Mouse (Mus musculus) megakaryocyte-erythroid progenitor cell, adult 5-6 weeks (primary cell): Measurements from ENCODE around the gene Drd2. TPM values are rescaled to one million over a fixed set of nuclear protein-coding genes. Genes with fewer than 3 reads are reported as not detected.

Experiments
- ATAC-seq: replicated peaks from 2 replicates; pipeline ENCODE4 v1.8.0; 2016; ENCODE audit warnings: mild to moderate bottlenecking, inconsistent platforms; ENCODE audit not compliant: severe bottlenecking, poor library complexity, low FRiP score, low TSS enrichment
- total RNA-seq, 2 experiments: library from RNA; stranded (forward) in 1 of 2; stranded (reverse) in 1 of 2; fragments of 200-1000, 215-1000 nt in 1 of 2; fragments of >200 nt in 1 of 2; fragmentation: Nextera tagmentation in 1 of 2; gene quantifications; 2 replicates each; pipeline ENCODE4 v1.2.3; 2014 to 2017

The Drd2 gene
- total RNA-seq (2014; fragmentation: Nextera tagmentation) (not detected in 2 replicates), total RNA-seq (2017) (not detected in 2 replicates)

GRCm38 (mm10) chr9:49340136-49341043, at the start of gene Drd2:
Drd2 (plus strand) TSS chr9:49340627.
- no peak for ATAC-seq

- ATAC-seq: no peak
Observed at GRCm38 (mm10) chr9:49295101-49295500, 45.3 kb upstream of the Drd2 start.

- no peak for ATAC-seq
Observed at GRCm38 (mm10) chr9:49307576-49307975, 32.9 kb upstream of the Drd2 start.

GRCm38 (mm10) chr9:49310821-49311220, 29.6 kb upstream of the Drd2 start:
- ATAC-seq: no peak

DNA sequence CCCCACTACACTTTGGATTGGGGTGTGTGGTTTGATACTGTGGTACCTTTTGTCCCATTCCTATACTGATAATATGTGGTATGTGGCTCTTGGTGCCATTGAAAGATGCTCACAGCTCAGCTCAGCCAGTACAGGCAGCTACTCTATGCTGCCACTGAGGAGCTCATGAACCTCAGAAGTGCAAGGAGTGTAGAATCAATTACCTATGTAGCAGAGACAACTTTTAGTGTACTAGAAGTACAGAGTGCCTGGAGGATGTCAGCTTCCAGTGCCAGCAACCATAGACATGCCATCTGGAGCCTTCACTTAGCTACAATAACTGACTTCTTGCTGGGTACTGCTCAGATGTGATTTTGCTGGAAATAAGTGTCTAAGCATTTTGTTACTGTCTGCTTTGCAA, 21.8 kb upstream of the Drd2 start:
- ATAC-seq: no peak

DNA sequence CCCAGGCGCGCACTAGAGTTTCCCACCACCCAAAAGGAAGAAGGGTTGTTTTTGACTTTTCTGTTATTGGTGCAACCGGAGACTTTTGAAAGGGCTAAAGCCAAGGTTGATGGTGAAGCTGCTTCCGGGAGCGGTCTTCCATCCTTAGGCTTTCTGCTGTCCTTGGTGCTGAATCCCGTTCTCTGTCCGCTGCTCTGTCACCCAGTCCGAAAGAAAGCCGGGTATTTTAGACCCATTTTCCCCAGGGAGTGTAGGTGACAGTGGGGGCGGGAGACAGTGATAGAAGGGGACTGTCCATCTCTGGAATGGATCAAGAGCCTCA, 578 bp downstream of the Drd2 start:
- peak; percentile 44; the same call in 1 of the 2 replicates for ATAC-seq

- no peak for ATAC-seq
Observed at GRCm38 (mm10) chr9:49365763-49366162, 25.3 kb downstream of the Drd2 start.

DNA sequence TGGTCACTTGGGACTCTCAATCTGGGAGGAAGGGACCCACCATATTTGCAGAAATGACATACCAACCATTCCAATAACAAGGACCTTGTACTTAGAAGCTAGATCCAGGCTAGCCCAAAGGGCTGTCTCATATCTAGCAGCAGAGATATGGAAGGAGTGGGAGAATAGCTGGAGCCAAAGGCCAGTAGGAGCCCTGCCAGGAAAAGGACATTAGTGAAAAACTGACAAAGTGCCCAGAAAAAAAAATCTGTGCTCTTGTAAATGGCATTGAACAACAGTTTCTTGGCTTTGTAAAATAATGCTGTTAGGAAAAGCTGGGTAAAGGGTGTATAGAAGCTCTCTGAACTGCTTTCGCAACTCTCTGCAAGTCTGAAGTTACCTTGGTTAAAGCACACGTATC, 33.5 kb downstream of the Drd2 start:
- ATAC-seq: no peak

- no peak for ATAC-seq
Observed at GRCm38 (mm10) chr9:49379962-49380361, 39.5 kb downstream of the Drd2 start.

DNA sequence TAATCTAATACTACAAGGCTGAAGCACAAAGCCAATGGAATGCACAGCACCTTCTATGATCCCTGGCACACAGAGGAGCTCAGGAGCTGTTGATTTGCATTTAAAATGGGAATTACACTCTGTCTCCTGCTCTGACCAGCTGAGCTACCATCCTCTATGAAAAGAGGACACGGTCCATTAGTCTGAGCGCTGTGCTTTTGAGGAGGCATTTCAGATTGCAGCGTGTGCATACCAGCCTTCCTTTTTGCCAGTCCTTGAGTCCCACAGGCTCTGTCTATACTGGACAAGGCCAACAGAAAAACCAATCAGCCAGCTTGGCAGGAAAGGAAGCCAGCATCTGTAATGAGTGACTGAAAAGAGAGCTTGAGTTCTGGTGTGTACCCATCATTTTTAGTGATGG, 43.6 kb downstream of the Drd2 start:
- ATAC-seq: no peak

GRCm38 (mm10) chr9:49384855-49385254, 44.4 kb downstream of the Drd2 start:
- ATAC-seq: no peak

- ATAC-seq: no peak
Observed at GRCm38 (mm10) chr9:49385301-49385700, 44.9 kb downstream of the Drd2 start.

DNA sequence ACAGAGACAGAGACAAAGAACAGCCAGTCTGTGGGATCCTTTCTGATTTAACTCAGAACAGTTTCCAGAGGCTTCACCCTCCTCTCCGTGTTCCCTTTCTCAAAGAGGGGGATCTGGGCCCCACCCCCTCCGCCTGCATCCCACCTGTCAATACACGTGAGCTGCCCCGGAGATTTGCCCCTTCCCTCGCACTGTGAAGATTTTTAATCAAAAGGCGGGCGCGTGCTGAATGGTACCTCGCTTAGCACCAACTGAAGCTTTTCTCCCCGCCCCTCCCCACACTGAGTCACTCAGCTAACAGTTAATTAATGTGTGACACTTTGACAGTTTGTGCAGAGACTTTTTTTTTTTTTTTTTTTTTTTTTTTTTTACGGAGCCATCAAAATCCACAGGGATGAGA, 45.7 kb downstream of the Drd2 start:
- no peak for ATAC-seq

GRCm38 (mm10) chr9:49392242-49392641, 51.8 kb downstream of the Drd2 start:
- ATAC-seq: no peak

GRCm38 (mm10) chr9:49396006-49396405, 55.6 kb downstream of the Drd2 start:
- no peak for ATAC-seq

DNA sequence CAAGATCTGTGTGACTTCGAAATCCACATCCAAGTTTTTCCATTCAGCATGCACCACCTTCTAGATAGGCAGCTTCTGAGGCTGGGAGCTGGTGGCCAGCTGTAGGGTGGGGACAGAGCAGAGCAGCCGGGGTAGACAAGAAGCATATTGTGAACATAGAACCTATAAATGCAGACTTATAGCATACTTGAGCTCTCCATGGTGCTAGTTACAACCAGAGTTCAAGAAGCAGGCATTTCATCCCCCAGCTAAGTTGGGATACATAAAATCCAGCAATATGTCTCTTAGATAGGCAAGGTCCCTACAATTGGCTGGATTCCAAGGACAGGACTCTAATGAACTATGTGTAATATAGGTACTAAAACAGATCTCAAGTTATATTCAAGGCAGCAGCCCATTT, 63.3 kb downstream of the Drd2 start:
- no peak for ATAC-seq

DNA sequence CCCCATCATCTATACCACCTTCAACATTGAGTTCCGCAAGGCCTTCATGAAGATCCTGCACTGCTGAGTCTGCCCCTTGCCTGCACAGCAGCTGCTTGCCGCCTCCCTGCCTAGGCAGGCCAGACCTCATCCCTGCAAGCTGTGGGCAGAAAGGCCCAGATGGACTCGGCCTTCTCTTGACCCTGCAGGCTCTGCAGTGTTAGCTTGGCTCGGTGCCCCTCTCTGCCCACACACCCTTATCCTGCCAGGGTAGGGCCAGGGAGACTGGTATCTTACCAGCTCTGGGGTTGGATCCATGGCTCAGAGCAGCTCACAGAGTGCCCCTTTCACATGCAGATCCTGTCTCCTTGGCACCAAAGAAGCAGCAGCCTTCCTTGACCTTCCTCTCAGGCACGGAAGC, 66.6 kb downstream of the Drd2 start:
- ATAC-seq: no peak

DNA sequence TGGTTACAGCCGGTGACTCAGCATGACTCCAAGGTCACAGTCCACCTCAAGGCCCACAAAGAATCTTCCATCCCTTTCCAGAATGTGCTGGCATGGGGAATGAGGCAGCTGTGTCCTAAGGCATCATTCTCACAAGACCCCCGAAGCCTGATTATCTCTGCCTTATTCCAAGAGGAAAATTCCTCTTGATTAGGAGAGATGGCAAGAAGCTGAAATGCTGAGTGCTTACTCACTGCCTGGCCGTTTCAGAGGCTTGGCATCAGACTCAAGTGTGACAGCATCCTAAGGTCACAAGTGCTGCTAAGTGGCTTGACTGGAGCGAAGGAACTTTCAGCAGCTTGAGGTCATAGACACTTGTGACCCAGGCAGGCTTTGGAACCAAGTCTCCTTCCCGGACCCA, 70.2 kb downstream of the Drd2 start:
- ATAC-seq: no peak

- no peak for ATAC-seq
Observed at GRCm38 (mm10) chr9:49423866-49424265, 83.4 kb downstream of the Drd2 start.

GRCm38 (mm10) chr9:49425585-49425984, 85.2 kb downstream of the Drd2 start:
- ATAC-seq: no peak

DNA sequence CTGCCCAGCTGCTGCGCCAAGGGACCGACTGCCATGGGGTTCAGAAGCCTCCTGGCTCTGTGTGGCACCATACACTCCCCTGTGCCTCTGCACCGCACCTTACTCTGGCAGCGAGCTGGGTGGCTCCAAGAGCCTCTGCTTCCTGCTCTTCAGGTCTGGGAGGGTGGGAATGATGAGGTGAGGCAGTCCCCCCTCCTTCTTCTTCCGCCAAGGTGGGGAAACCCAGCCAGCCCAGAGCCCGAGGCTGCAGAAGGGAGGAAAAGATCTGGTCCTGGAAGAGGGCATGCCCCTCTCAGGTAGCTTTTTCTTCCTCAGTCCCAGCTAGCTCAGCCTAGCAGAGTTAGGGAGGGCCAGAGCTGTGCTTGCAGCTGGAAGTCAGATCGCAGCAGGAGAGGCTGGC, 86.5 kb downstream of the Drd2 start, which contains the start of gene Ankk1:
Ankk1 (minus strand) TSS at position 101 of the 400 bp plus-strand sequence.
- ATAC-seq: no peak
